Mouse (Mus musculus) liver, embryonic 16.5 days (tissue): ENCODE results near the gene Psma4. TPM values are rescaled to one million over a fixed set of nuclear protein-coding genes. Genes with fewer than 3 reads are reported as not detected.

Source experiments
- ATAC-seq: fragments of 200-750 bp; cut with Nextera tagmentation; 2 replicates; pipeline ENCODE4 v1.8.0; 2017; ENCODE audit warnings: low read depth, mild to moderate bottlenecking, moderate number of reproducible peaks, moderate library complexity
- H3K27ac ChIP-seq: fragments of 300-500 bp; sonication (generic); 2 replicates; pipeline ENCODE4 v1.5.1; 2014; ENCODE audit warnings: mild to moderate bottlenecking, low read length
- H3K27me3 ChIP-seq: fragments of 300-500 bp; sonication (generic); 2 replicates; pipeline ENCODE4 v1.6.1; 2014; ENCODE audit warnings: low read depth, low read length, mixed read lengths; ENCODE audit not compliant: control insufficient read depth, insufficient read depth
- H3K36me3 ChIP-seq: fragments of 300-500 bp; sonication (generic); 2 replicates; pipeline ENCODE4 v1.6.1; 2014; ENCODE audit warnings: mild to moderate bottlenecking; ENCODE audit not compliant: control insufficient read depth, insufficient read depth
- H3K4me1 ChIP-seq: fragments of 300-500 bp; sonication (generic); 2 replicates; pipeline ENCODE4 v1.6.1; 2014; ENCODE audit warnings: low read depth, low read length, mixed read lengths; ENCODE audit not compliant: control insufficient read depth
- H3K4me2 ChIP-seq: fragments of 300-500 bp; sonication (generic); 2 replicates; pipeline ENCODE4 v1.6.1; 2014; ENCODE audit warnings: low read depth, low read length, mixed read lengths
- H3K4me3 ChIP-seq: fragments of 300-500 bp; sonication (generic); 2 replicates; pipeline ENCODE4 v1.5.1; 2014; ENCODE audit warnings: low read depth, mild to moderate bottlenecking, low read length
- H3K9ac ChIP-seq: fragments of 300-500 bp; sonication (generic); 2 replicates; pipeline ENCODE4 v1.6.1; 2014; ENCODE audit warnings: low read depth, low read length
- H3K9me3 ChIP-seq: fragments of 300-500 bp; sonication (generic); replicated peaks from 2 replicates; pipeline ENCODE4 v1.6.1; 2016; ENCODE audit warnings: low read length; ENCODE audit not compliant: control insufficient read depth
- WGBS: fragments of 180-500 bp; shearing (Covaris S2); extraction: QIAGEN DNeasy Blood & Tissue Kit; methylation state at CpG from one replicate; pipeline ENCODE4 v1.1.7; 2014; ENCODE audit not compliant: insufficient replicate concordance; 5-methylcytosine and 5-hydroxymethylcytosine counted together
- polyA plus RNA-seq: library from polyadenylated mRNA; unstranded; fragments of >200 nt; fragmentation: Nextera tagmentation; extraction: Ambion mirVana; gene quantifications from 2 replicates; pipeline ENCODE4 v1.2.1, GENCODE M21; 2015

Psma4 gene
- polyA plus RNA-seq, 1 experiment from 2014 or later, result 117 TPM

DNA sequence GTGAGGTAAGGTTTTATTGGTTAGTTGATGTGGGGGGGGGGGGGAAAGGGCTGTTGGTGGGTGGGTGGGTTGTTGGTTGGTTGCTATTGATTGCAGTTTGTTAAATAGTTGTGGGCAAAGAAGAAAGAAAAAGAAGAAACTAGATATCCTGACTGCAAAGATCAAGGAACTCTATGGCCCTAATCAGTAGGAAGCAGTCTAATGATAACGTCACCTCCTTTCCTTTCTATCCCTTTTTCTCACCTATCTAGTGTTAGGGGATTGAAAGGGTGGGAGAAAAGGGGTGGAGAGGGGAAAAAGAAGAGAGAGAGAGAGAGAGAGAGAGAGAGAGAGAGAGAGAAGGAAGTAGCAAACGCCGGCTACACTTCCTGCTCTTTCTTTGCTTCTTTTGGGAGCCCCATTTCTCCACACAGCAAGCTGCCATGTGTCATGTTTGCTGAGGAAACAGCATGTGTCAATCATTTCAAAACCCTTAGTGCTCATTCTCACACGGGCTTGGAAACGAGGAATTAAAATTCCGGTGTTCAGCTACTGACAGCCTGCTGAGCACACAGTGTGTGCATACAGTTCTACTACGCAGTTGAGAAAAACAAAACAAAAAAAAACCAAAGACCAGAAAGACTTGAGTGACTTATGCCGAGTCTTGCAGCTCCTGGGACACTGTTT is 19.5 kb downstream of the Psma4 start:
- H3K4me1 ChIP-seq, result no peaks in the 10 kb centered on the region
- no peak overlapping the region for H3K4me2 ChIP-seq
- no peaks in the 10 kb centered on the region for H3K27me3 ChIP-seq
- H3K9me3 ChIP-seq, result no peaks in the 10 kb centered on the region
- H3K36me3 ChIP-seq, result no peaks in the 10 kb centered on the region
- no peak overlapping the region for H3K9ac ChIP-seq
- 25% methylated on average over 8 of the region's 8 CpGs for WGBS
- H3K4me3 ChIP-seq, result no peak overlapping the region
- no peak overlapping the region for H3K27ac ChIP-seq
- no peak for ATAC-seq

DNA sequence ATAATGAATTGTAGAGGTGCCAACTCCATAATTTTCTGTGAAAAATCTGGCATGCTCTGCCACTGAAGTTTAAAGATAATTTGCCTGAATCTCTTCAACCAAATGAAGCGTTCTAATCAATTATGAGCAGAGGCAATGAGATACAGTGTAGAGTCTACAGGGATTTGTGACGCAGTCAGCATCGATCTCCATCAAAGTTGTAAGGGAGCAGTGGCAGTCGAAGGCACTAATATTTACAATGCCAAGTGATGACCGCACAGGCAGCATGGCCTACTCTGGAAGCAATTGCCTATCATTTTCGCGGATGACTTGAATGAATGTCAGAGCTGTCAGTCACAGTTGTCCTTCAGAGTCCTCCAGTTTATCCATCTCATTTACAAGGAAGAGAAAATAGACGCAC is 30.1 kb downstream of the Psma4 start, which contains the start of gene Chrna5:
Gene Chrna5 (plus strand): TSS at position 207 of the 400 bp plus-strand sequence.
- Histone ChIP-seq H3K27ac (no peak within 1 kb of the TSS), H3K4me3 (peak within 1 kb of the TSS; percentile 59), H3K27me3 (peaks cover 35% of the 10 kb centered on the region), H3K4me1 (peaks cover 2% of the 10 kb centered on the region), H3K36me3 (no peaks in the 10 kb centered on the region), H3K9ac (no peak within 1 kb of the TSS), H3K9me3 (no peaks in the 10 kb centered on the region), H3K4me2 (peak within 1 kb of the TSS; percentile 70)
- no peak for ATAC-seq
- 54% methylated on average over 8 of the region's 8 CpGs for WGBS

DNA sequence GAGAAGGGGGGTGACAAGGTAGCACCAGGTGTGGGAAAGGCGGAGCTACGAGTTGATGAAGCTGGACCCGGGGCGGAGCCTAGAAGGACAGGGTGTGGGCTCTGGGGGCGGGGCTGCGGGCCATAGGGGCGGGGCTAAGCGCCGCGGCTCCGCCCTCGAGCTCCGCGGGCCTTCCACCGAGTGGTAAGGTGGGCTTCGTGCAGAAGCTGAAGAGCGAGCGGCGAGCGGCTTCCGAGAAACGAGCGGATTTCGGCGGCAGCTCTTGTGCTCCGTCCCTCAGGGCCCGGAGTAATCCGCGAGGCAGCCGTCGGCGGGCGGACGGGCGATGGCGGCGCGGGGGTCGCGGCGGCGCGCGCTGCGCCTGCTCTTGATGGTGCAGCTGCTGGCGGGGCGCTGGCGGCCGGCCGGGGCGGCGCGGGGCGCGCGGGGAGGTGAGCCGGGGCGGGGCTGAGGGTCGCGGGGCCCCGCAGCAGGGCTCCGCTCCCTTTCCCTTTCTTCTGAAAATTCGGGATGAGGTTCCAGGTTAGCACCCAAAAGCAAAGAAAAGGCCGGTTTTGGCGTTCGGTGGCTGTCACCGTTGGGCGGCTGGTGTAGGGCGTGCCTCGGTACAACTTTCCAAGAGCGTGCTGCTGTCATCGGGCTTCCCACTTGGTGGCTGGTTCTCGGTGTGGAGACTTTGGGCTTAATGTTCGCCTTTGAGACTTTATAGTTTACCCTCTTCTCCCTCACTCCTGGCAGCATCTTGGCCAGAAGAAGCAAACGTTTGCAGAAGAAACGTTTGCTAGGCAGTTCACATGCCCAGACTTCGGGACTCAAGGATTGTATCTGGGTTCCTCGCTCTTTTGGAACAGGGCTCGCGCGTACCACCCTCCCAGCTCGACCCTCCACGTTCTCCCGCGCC is 31.0 kb downstream of the Psma4 start:
- H3K9ac ChIP-seq, result no peak overlapping the region
- no peak for ATAC-seq
- H3K4me3 ChIP-seq, result peak overlapping the region; percentile 59
- H3K9me3 ChIP-seq, result no peaks in the 10 kb centered on the region
- no peaks in the 10 kb centered on the region for H3K36me3 ChIP-seq
- peaks cover 2% of the 10 kb centered on the region for H3K4me1 ChIP-seq
- peak overlapping the region; percentile 70 for H3K4me2 ChIP-seq
- whole genome bisulfite sequencing, result under 1% methylated on average over 85 of the region's 85 CpGs
- H3K27me3 ChIP-seq, result peaks cover 35% of the 10 kb centered on the region
- no peak overlapping the region for H3K27ac ChIP-seq

DNA sequence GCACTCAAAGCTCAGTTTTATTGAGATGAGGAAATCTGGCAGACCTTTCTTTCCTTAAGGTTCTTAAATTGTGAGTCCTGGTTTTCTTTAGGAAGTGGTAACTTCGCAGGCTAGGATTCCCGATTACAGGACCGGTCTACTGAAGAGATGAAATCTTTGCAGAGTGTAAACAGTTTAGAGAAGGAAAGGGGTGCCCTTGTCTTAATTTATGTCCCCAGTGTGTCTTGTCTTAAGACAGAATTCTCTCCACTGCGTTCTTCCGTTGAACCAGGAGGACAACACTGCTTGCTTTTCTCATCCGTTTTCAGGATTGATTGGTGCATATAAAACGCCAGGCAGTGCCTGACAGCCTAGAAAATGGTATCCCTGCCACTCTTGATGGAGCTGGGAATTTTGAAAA is 31.8 kb downstream of the Psma4 start:
- Histone ChIP-seq H3K27ac (no peak overlapping the region), H3K9ac (no peak overlapping the region), H3K4me3 (no peak overlapping the region), H3K4me2 (no peak overlapping the region), H3K9me3 (no peaks in the 10 kb centered on the region), H3K4me1 (peaks cover 2% of the 10 kb centered on the region), H3K36me3 (no peaks in the 10 kb centered on the region), H3K27me3 (peaks cover 35% of the 10 kb centered on the region)
- no peak for ATAC-seq
- 14% methylated on average over 7 of the region's 7 CpGs for WGBS

DNA sequence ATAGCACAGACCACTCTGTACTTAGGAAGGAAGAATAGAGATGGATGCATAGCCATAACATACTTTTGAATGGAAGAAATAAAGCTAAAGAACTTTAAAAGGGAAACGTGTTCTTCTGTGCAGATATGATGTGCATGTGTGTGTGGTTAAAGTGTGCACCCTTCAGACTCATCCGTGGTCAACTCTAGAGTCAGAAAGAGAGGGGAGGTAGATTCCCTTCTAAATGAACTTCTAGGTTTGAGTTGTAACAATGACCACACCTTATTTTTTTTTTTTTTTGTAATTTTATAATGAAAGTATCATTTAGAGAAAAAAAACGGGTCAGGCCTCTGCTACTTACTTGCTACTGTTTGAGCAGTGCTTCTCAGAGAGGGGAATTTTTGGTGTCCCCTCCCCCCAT is 39.8 kb downstream of the Psma4 start:
- Histone ChIP-seq H3K36me3 (no peaks in the 10 kb centered on the region), H3K9ac (no peak overlapping the region), H3K27ac (no peak overlapping the region), H3K4me3 (no peak overlapping the region), H3K4me1 (no peaks in the 10 kb centered on the region; the same call in 1 of the 2 replicates), H3K9me3 (no peaks in the 10 kb centered on the region), H3K27me3 (peaks cover 2% of the 10 kb centered on the region; the same call in 1 of the 2 replicates), H3K4me2 (no peak overlapping the region)
- no peak for ATAC-seq
- 52% methylated on average over 3 of the region's 3 CpGs for WGBS

DNA sequence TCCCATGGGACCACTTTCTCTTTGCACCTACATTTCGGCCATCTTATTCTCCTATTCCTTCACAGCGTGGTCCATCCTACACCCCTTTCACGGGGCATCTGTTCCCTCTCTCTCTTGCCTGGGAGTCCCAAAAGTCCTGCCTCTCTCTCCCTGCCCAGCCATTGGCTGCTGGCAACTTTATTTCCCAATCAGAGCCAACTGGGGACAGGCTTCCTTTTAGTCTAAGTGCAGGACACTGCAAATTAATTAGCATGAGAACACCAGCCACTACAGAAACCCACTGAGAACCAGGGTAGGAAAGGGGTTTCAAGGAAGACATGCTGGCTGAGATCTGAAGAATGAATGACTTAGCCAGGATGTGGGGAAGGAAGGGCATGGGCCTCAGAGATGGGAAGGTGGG is 43.8 kb downstream of the Psma4 start:
- H3K27ac ChIP-seq, result no peak overlapping the region
- H3K36me3 ChIP-seq, result no peaks in the 10 kb centered on the region
- no peak for ATAC-seq
- H3K4me1 ChIP-seq, result no peaks in the 10 kb centered on the region; the same call in 1 of the 2 replicates
- no peak overlapping the region for H3K4me3 ChIP-seq
- H3K27me3 ChIP-seq, result peaks cover 2% of the 10 kb centered on the region; the same call in 1 of the 2 replicates
- no peak overlapping the region for H3K9ac ChIP-seq
- whole genome bisulfite sequencing, result 42% methylated on average over 3 of the region's 3 CpGs
- no peak overlapping the region for H3K4me2 ChIP-seq
- H3K9me3 ChIP-seq, result no peaks in the 10 kb centered on the region

DNA sequence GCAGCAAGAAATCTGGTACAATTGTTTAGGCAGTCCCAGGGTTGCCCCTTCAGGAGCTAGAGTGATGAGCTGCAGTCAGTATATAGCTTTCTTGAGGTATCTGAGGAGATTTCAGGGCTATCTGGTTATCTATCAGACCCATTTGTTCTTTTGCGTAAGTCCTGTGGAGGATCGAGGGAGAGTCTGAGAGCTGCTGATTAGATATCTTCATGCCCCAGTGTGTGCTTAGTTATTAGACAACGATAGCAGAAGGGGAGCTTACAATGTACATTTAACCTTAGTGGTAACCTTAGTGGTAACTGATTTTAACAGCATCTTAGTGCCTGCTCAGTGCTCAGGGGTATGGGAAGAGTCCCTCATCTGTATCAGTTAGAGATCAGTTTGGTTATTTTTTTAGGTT is 45.1 kb downstream of the Psma4 start:
- peaks cover 2% of the 10 kb centered on the region; the same call in 1 of the 2 replicates for H3K27me3 ChIP-seq
- H3K4me2 ChIP-seq, result no peak overlapping the region
- H3K27ac ChIP-seq, result no peak overlapping the region
- WGBS, result 13% methylated on average over 3 of the region's 3 CpGs
- H3K4me3 ChIP-seq, result no peak overlapping the region
- H3K36me3 ChIP-seq, result no peaks in the 10 kb centered on the region
- no peaks in the 10 kb centered on the region for H3K9me3 ChIP-seq
- H3K9ac ChIP-seq, result no peak overlapping the region
- no peaks in the 10 kb centered on the region; the same call in 1 of the 2 replicates for H3K4me1 ChIP-seq
- ATAC-seq, result peak; percentile 56

DNA sequence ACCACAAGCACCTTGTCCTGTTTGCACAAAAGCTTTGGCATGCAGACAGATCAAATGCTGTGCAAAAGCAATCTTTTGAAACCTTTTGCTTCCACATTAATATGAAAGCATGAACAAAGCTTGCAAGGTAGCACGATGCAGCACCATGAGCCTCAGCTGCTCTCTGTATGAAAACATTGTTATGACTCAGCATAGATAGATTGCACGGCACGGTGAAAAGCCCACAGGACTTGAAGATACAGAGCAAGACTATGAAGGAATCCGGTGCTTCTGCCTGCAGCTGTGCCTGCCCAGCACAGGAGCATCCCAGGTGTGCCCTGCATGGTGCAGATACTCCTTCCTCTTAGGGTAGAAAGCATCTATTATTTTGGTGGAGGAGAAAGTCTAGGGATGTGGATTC is 53.0 kb downstream of the Psma4 start:
- H3K27me3 ChIP-seq, result no peaks in the 10 kb centered on the region
- no peaks in the 10 kb centered on the region for H3K36me3 ChIP-seq
- WGBS, result 48% methylated on average over 4 of the region's 4 CpGs
- no peaks in the 10 kb centered on the region for H3K9me3 ChIP-seq
- no peak overlapping the region for H3K4me3 ChIP-seq
- no peaks in the 10 kb centered on the region for H3K4me1 ChIP-seq
- ATAC-seq, result no peak
- no peak overlapping the region for H3K4me2 ChIP-seq
- no peak overlapping the region for H3K27ac ChIP-seq
- no peak overlapping the region for H3K9ac ChIP-seq
